Mouse (Mus musculus) WW6 (cell line): ENCODE measurements around the gene Msl1.

ENCODE experiments used
- DNase-seq: peaks from one replicate; pipeline ENCODE4 v3.0.0-alpha.2; 2013; ENCODE audit warnings: low read depth, low spot score

The Msl1 gene

GRCm38 (mm10) chr11:98776843-98777590 lies 18.3 kb upstream of the Msl1 start:
- no peak for DNase-seq

DNA sequence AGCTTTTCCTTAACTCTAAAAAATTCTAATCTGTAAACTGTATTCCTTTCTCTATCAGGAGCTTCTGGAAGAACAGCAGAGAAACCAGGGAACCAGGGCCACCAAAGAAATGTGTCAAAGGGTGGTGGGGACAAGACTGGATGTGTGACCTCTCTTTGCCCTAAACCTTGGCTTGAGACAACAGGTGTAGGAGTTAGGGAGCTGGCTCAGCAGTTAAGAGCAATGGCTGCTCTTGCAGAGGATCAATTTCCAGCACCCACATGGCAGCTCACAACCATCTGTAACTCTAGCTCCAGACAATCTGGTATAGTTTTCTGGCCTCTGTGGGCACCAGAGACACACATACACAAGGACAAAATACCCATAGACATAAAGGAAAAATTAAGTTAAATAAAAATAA lies 17.4 kb upstream of the Msl1 start:
- no peak for DNase-seq

GRCm38 (mm10) chr11:98781851-98782512 lies 13.3 kb upstream of the Msl1 start:
- DNase-seq: no peak

DNA sequence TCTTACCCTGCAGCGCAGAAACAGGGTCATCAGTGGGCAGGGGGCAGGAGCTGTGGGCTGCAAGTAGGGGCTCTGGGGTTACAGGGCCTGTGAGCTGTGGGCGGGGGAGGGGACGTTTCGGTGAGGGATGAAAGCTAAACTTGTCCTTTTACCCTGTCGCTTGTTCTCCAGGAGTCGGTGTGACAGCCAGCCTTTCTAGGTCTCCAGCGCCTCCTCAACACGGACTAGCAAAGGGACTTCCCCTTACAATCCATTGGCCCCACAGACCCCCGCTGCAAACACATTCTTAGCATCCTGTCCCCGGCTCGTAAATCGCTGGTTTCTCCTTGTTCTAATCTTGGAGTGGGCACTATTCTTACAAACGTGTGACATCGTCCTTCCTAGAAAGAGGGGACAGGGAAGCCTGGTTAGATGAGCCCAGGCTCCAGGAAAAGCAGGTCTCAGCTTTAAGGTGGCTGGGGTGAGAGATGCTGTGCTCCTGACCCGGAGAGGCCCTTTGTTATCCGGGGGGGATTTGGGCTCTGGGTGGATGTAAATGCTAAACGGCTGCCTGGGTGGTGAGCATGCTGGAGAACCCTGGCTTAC lies 12.6 kb upstream of the Msl1 start:
- no peak for DNase-seq

GRCm38 (mm10) chr11:98783236-98783696 lies 12.1 kb upstream of the Msl1 start:
- DNase-seq: no peak

- DNase-seq: no peak
Observed at GRCm38 (mm10) chr11:98784139-98784538, 11.2 kb upstream of the Msl1 start.

DNA sequence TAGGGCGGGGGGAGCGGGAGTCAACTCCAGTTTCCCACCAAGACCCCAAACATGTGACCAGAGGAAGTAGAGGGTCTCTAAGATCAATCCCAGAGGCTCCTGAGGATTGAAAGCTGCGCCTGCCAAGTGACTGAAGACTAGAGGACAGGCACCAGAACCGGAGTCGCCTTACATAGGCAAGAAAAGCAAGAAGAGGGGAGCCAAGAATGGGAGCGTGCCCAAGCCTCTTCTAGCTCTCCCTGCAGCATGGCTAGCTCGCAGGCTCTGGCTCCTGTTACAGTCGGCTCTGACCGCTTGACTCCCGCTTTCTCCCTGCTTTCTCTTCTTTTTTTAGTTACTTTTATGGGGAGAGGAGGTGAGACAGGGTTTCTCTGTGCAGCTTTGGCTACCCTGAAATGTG lies 10.1 kb upstream of the Msl1 start:
- no peak for DNase-seq

DNA sequence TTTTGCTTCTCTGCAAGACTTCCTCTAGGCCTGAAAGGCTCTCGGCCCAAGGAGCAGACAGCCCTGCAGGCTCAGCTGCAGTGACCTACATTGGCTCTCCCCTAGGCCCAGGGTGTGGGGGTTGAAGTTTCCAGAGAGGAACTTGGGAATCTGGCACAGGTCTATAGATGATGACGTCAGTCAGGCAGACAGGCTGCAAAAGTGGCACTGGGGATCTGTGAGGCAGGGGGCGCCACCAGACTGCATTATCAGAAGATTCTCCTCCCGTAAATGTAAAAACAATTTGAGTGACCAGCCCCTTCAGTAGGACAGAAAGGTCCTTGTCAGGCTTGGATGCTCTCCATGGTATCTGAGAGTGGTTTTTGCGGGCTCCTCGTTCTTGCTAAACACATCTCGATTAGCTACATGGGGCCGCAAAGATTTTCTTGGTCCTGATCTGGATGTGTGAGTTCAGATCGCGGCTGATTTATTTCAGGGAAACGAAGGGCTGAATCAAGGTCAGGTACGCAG lies 9.5 kb upstream of the Msl1 start:
- no peak for DNase-seq

GRCm38 (mm10) chr11:98786359-98787214 lies 8.7 kb upstream of the Msl1 start:
- peak; percentile 97 for DNase-seq

GRCm38 (mm10) chr11:98787229-98787628 lies 8.1 kb upstream of the Msl1 start:
- no peak for DNase-seq

DNA sequence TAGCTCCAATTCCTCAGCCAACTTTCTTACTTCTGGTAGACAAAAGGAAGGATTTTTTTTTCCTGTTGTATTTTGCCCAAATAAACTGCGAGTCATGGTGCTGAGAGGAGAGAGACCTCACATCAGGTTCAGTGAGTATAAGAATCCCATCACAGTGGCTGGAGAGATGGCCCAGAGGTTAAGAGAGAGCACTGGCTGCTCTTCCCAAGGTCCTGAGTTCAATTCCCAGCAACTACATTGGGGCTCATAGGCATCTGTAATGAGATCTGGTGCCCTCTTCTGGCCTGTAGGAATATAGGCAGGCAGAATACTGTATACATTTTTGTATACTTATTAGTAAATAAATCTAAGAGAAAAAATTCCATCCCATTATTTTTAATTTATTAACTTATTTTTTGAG lies 7.6 kb upstream of the Msl1 start:
- no peak for DNase-seq

DNA sequence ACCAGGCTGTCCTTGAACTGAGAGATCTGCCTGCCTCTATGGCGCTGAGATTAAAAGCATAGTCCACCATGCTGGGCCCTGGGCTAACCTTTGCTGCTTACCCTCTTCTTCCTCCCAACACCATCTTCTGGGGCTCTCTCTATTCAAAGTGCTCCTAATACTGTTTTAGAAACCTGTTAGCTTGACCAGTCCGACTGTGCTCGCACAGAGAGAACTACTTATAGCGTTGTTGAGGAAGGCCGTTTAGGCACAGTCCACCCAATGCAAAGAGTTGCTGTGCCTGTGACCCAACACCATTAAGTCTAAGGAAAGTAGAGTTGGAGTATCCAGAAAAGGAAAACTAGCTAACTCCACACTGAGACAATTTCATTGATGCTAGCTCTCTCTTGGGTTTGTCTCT lies 7.2 kb upstream of the Msl1 start:
- DNase-seq: no peak

GRCm38 (mm10) chr11:98788550-98789218 lies 6.6 kb upstream of the Msl1 start:
- peak; percentile 84 for DNase-seq

- no peak for DNase-seq
Observed at GRCm38 (mm10) chr11:98789219-98789807, 6.0 kb upstream of the Msl1 start.

GRCm38 (mm10) chr11:98789824-98790223 lies 5.5 kb upstream of the Msl1 start:
- no peak for DNase-seq

GRCm38 (mm10) chr11:98790631-98791205 lies 4.6 kb upstream of the Msl1 start:
- no peak for DNase-seq

DNA sequence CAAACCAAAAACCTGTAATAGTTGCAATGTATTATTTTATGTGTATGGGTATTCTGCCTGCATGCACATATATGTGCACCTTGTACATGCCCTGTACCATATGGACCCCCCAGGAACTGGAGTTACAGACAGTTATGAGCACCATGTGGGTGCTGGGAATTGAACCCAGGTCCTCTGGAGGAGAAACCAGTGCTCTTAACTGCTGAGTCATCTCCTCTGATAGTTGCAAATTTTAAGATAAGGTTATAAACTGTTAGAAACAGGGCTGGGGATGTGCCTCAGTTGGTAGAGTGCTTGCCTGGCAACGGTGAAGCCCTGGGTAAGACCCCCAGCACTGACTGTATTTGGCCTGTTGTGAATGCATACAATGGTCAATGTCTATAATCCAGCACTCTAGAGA lies 3.9 kb upstream of the Msl1 start:
- DNase-seq: no peak

DNA sequence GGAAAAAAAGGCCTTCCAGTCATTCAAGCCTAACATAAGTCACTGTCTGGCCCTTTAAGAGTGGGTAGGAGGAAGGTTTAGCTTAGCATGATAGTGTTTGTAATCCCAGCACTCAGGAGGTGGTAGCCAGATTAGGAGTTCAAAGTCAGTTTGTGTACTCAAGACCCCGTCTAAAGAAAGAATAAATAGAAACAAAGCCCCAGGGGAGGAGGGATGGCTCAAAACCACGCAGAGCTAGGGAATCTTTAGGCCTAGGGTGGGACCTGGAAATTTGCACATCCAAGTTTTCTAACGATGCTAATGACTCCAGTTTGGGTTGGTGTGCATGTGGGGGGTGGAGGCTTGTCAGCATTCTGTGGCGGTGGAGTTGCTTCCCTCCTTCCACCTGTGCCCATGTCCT lies 3.2 kb upstream of the Msl1 start:
- no peak for DNase-seq

DNA sequence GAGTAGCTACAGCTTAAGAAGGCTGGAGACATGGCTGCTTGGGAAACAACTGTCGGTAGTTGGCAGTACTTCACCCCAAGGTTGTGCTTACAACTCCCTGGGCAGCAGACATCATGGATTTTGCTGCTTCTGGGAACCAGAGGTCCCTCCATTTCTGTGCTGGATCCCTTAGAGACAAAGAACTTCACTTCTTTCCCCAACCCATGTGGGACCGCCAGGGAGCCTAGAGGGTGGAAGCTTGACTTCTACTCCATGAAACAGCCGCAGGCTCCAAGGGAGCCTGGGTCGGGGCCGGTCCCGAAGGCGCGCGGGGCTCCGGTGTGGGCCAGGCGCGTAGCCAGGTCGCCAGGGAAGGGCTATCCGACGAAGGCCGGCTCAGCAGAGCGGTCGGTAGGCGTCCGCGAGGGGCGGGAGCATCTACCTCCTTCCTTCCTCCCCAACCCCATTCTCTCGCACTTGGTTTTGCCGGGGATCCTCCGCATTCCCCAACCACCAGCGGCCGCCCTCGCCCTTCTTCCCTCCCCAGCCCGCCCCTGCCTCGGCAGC lies 774 bp upstream of the Msl1 start:
- DNase-seq: no peak
